Mouse (Mus musculus) heart, embryonic 11.5 days (tissue): Measurements from ENCODE around the gene Lyrm9. TPM values are rescaled to one million over a fixed set of nuclear protein-coding genes. Genes with fewer than 3 reads are reported as not detected.

Experiments
- ATAC-seq: fragments of 200-750 bp; cut with Nextera tagmentation; replicated peaks from 2 replicates; pipeline ENCODE4 v1.8.0; 2017; ENCODE audit warnings: moderate library complexity; ENCODE audit not compliant: insufficient number of reproducible peaks, low FRiP score, low TSS enrichment
- H3K27ac ChIP-seq: fragments of 300-500 bp; sonication (generic); 2 replicates; pipeline ENCODE4 v1.5.1; 2014; ENCODE audit warnings: mild to moderate bottlenecking, low read depth, low read length
- H3K27me3 ChIP-seq: fragments of 300-500 bp; sonication (generic); 2 replicates; pipeline ENCODE4 v1.6.1; 2014; ENCODE audit warnings: mild to moderate bottlenecking, low read length, mixed read lengths; ENCODE audit not compliant: control insufficient read depth, insufficient read depth
- H3K36me3 ChIP-seq: fragments of 300-500 bp; sonication (generic); 2 replicates; pipeline ENCODE4 v1.6.1; 2014; ENCODE audit warnings: mild to moderate bottlenecking, low read length, moderate library complexity, mixed read lengths; ENCODE audit not compliant: control insufficient read depth, insufficient read depth
- H3K4me1 ChIP-seq: fragments of 300-500 bp; sonication (generic); 2 replicates; pipeline ENCODE4 v1.6.1; 2014; ENCODE audit warnings: low read length; ENCODE audit not compliant: control insufficient read depth, insufficient read depth
- H3K4me2 ChIP-seq: fragments of 300-500 bp; sonication (generic); 2 replicates; pipeline ENCODE4 v1.6.1; 2014; ENCODE audit warnings: mild to moderate bottlenecking, moderate library complexity
- H3K4me3 ChIP-seq: fragments of 300-500 bp; sonication (generic); 2 replicates; pipeline ENCODE4 v1.5.1; 2014; ENCODE audit warnings: low read depth, low read length
- H3K9ac ChIP-seq: fragments of 300-500 bp; sonication (generic); 2 replicates; pipeline ENCODE4 v1.6.1; 2014; ENCODE audit warnings: mild to moderate bottlenecking, low read depth, low read length, moderate library complexity
- H3K9me3 ChIP-seq: fragments of 300-500 bp; sonication (generic); replicated peaks from 2 replicates; pipeline ENCODE4 v1.6.1; 2016; ENCODE audit warnings: low read length; ENCODE audit not compliant: control insufficient read depth
- WGBS: fragments of 180-500 bp; shearing (Covaris S2); extraction: QIAGEN DNeasy Blood & Tissue Kit; methylation state at CpG from one replicate; pipeline ENCODE4 v1.1.7; 2014; ENCODE audit not compliant: insufficient replicate concordance; 5-methylcytosine and 5-hydroxymethylcytosine counted together
- polyA plus RNA-seq: library from polyadenylated mRNA; unstranded; fragments of >200 nt; fragmentation: Nextera tagmentation; extraction: Ambion mirVana; gene quantifications from 2 replicates; pipeline ENCODE4 v1.2.1, GENCODE M21; 2014

The Lyrm9 gene
- polyA plus RNA-seq, 1 experiment from 2014 or later: 27.4 TPM

GRCm38 (mm10) chr11:78791582-78791981 is 34.8 kb upstream of the Lyrm9 start:
- H3K4me1 ChIP-seq: peaks cover 2% of the 10 kb centered on the region; the same call in 1 of the 2 replicates
- 63% methylated on average over 4 of the region's 4 CpGs for WGBS
- H3K9me3 ChIP-seq: no peaks in the 10 kb centered on the region
- H3K4me2 ChIP-seq: no peak overlapping the region
- no peak overlapping the region for H3K27ac ChIP-seq
- no peaks in the 10 kb centered on the region for H3K27me3 ChIP-seq
- no peaks in the 10 kb centered on the region for H3K36me3 ChIP-seq
- H3K4me3 ChIP-seq: no peak overlapping the region
- no peak for ATAC-seq
- no peak overlapping the region for H3K9ac ChIP-seq

- Histone ChIP-seq H3K27me3 (no peaks in the 10 kb centered on the region), H3K9ac (no peak overlapping the region), H3K36me3 (no peaks in the 10 kb centered on the region), H3K9me3 (no peaks in the 10 kb centered on the region), H3K4me1 (peaks cover 2% of the 10 kb centered on the region; the same call in 1 of the 2 replicates), H3K4me3 (no peak overlapping the region), H3K4me2 (peak overlapping the region; percentile 39; the same call in 1 of the 2 replicates), H3K27ac (no peak overlapping the region)
- WGBS: 57% methylated on average over 5 of the region's 5 CpGs
- no peak for ATAC-seq
These were observed 34.3 kb upstream of the Lyrm9 start for GRCm38 (mm10) chr11:78792055-78792454.

GRCm38 (mm10) chr11:78792465-78792864 is 33.9 kb upstream of the Lyrm9 start:
- H3K27ac ChIP-seq: no peak overlapping the region
- no peaks in the 10 kb centered on the region for H3K36me3 ChIP-seq
- peaks cover 2% of the 10 kb centered on the region; the same call in 1 of the 2 replicates for H3K4me1 ChIP-seq
- ATAC-seq: no peak
- H3K9ac ChIP-seq: no peak overlapping the region
- H3K9me3 ChIP-seq: no peaks in the 10 kb centered on the region
- 53% methylated on average over 11 of the region's 11 CpGs for WGBS
- H3K4me2 ChIP-seq: peak overlapping the region; percentile 39
- H3K27me3 ChIP-seq: no peaks in the 10 kb centered on the region
- H3K4me3 ChIP-seq: no peak overlapping the region

- Histone ChIP-seq H3K27me3 (no peaks in the 10 kb centered on the region), H3K4me2 (no peak overlapping the region), H3K4me1 (peaks cover 2% of the 10 kb centered on the region; the same call in 1 of the 2 replicates), H3K36me3 (no peaks in the 10 kb centered on the region), H3K9ac (no peak overlapping the region), H3K27ac (no peak overlapping the region), H3K4me3 (no peak overlapping the region), H3K9me3 (no peaks in the 10 kb centered on the region)
- 84% methylated on average over 11 of the region's 11 CpGs for WGBS
- ATAC-seq: no peak
These were observed 33.3 kb upstream of the Lyrm9 start for GRCm38 (mm10) chr11:78793116-78793515.

GRCm38 (mm10) chr11:78796072-78796729 is 30.2 kb upstream of the Lyrm9 start:
- peaks cover 2% of the 10 kb centered on the region; the same call in 1 of the 2 replicates for H3K4me1 ChIP-seq
- WGBS: 79% methylated on average over 10 of the region's 10 CpGs
- H3K9me3 ChIP-seq: no peaks in the 10 kb centered on the region
- no peak for ATAC-seq
- no peak overlapping the region for H3K9ac ChIP-seq
- H3K27me3 ChIP-seq: no peaks in the 10 kb centered on the region
- H3K27ac ChIP-seq: no peak overlapping the region
- no peak overlapping the region for H3K4me2 ChIP-seq
- H3K4me3 ChIP-seq: no peak overlapping the region
- no peaks in the 10 kb centered on the region for H3K36me3 ChIP-seq

GRCm38 (mm10) chr11:78801094-78801493 is 25.3 kb upstream of the Lyrm9 start:
- H3K4me2 ChIP-seq: no peak overlapping the region
- H3K27ac ChIP-seq: no peak overlapping the region
- 79% methylated on average over 4 of the region's 4 CpGs for WGBS
- ATAC-seq: no peak
- H3K36me3 ChIP-seq: no peaks in the 10 kb centered on the region
- peaks cover 3% of the 10 kb centered on the region; the same call in 1 of the 2 replicates for H3K4me1 ChIP-seq
- H3K27me3 ChIP-seq: no peaks in the 10 kb centered on the region
- H3K9me3 ChIP-seq: no peaks in the 10 kb centered on the region
- H3K4me3 ChIP-seq: no peak overlapping the region
- no peak overlapping the region for H3K9ac ChIP-seq

GRCm38 (mm10) chr11:78803587-78804316 is 22.6 kb upstream of the Lyrm9 start:
- H3K4me2 ChIP-seq: no peak overlapping the region
- no peak overlapping the region for H3K4me3 ChIP-seq
- H3K9me3 ChIP-seq: no peaks in the 10 kb centered on the region
- 57% methylated on average over 14 of the region's 14 CpGs for WGBS
- no peaks in the 10 kb centered on the region for H3K27me3 ChIP-seq
- peaks cover 3% of the 10 kb centered on the region; the same call in 1 of the 2 replicates for H3K4me1 ChIP-seq
- no peak overlapping the region for H3K9ac ChIP-seq
- no peaks in the 10 kb centered on the region for H3K36me3 ChIP-seq
- ATAC-seq: no peak
- no peak overlapping the region for H3K27ac ChIP-seq

- WGBS: 84% methylated on average over 6 of the region's 6 CpGs
- Histone ChIP-seq H3K9me3 (no peaks in the 10 kb centered on the region), H3K9ac (no peak overlapping the region), H3K4me3 (no peak overlapping the region), H3K4me2 (no peak overlapping the region), H3K27ac (no peak overlapping the region), H3K4me1 (peaks cover 3% of the 10 kb centered on the region; the same call in 1 of the 2 replicates), H3K36me3 (no peaks in the 10 kb centered on the region), H3K27me3 (no peaks in the 10 kb centered on the region)
- ATAC-seq: no peak
These were observed 21.8 kb upstream of the Lyrm9 start for GRCm38 (mm10) chr11:78804551-78804950.
